Mouse (Mus musculus) liver, embryonic 14.5 days (tissue): ENCODE data around the gene Ell. TPM values are rescaled to one million over a fixed set of nuclear protein-coding genes. Genes with fewer than 3 reads are reported as not detected.
"Not testable (repeated sequence)": the region's sequence is repeated elsewhere in the genome, so short reads cannot be mapped to it uniquely, and the experiment has no call there.

Experiments
- ATAC-seq: fragments of 200-750 bp; cut with Nextera tagmentation; 2 replicates; pipeline ENCODE4 v1.8.0; 2017; ENCODE audit warnings: moderate number of reproducible peaks, mild to moderate bottlenecking, moderate library complexity; ENCODE audit not compliant: insufficient read depth
- DNase-seq, 3 experiments: peaks; one replicate each; pipeline ENCODE4 v3.0.0-alpha.2; 2012 to 2013; ENCODE audit warnings: low read depth in 3 of 3, low spot score in 3 of 3
- H3K27ac ChIP-seq: fragments of 300-500 bp; sonication (generic); 2 replicates; pipeline ENCODE4 v1.5.1; 2014; ENCODE audit warnings: moderate library complexity, mild to moderate bottlenecking, control low read depth, inconsistent platforms
- H3K27me3 ChIP-seq: fragments of 300-500 bp; sonication (generic); 2 replicates; pipeline ENCODE4 v1.6.1; 2014; ENCODE audit warnings: mild to moderate bottlenecking, low read length, moderate library complexity; ENCODE audit not compliant: control insufficient read depth, insufficient read depth
- H3K36me3 ChIP-seq: fragments of 300-500 bp; sonication (generic); replicated peaks from 2 replicates; pipeline ENCODE4 v1.6.1; 2014; ENCODE audit warnings: low read depth; ENCODE audit not compliant: control insufficient read depth, insufficient read depth
- H3K4me1 ChIP-seq, 2 experiments: fragments of 200-500 bp in 1 of 2; fragments of 300-500 bp in 1 of 2; sonication (generic) in 1 of 2; replicated peaks; 2 replicates each; pipeline ENCODE4 v1.6.1; 2012 to 2014; ENCODE audit warnings: antibody characterized with exemption in 1 of 2, inconsistent platforms in 1 of 2, low read length in 1 of 2; ENCODE audit not compliant: control insufficient read depth in 2 of 2, insufficient read depth in 2 of 2
- H3K4me2 ChIP-seq: fragments of 300-500 bp; sonication (generic); 2 replicates; pipeline ENCODE4 v1.6.1; 2014; ENCODE audit warnings: low read depth, mild to moderate bottlenecking, control low read depth, moderate library complexity
- H3K4me3 ChIP-seq, 2 experiments: fragments of 200-500 bp in 1 of 2; fragments of 300-500 bp in 1 of 2; sonication (generic) in 1 of 2; 2 replicates each; pipeline ENCODE4 v1.5.1; 2012 to 2014; ENCODE audit warnings: low read depth in 2 of 2, low read length in 2 of 2, mild to moderate bottlenecking in 2 of 2, control low read depth in 1 of 2, inconsistent platforms in 1 of 2, moderate library complexity in 1 of 2; ENCODE audit not compliant: insufficient read depth in 1 of 2
- H3K9ac ChIP-seq: fragments of 300-500 bp; sonication (generic); replicated peaks from 2 replicates; pipeline ENCODE4 v1.6.1; 2014; ENCODE audit warnings: mild to moderate bottlenecking, control low read depth, moderate library complexity
- H3K9me3 ChIP-seq: fragments of 300-500 bp; sonication (generic); 2 replicates; pipeline ENCODE4 v1.6.1; 2016; ENCODE audit warnings: low read length, mixed read lengths; ENCODE audit not compliant: control insufficient read depth
- CTCF ChIP-seq: IDR thresholded peaks from 2 replicates; pipeline ENCODE4 v1.5.1; 2016; ENCODE audit warnings: antibody characterized with exemption, low read depth, control low read depth
- EP300 ChIP-seq: IDR thresholded peaks from 2 replicates; pipeline ENCODE4 v1.6.1; 2016; ENCODE audit warnings: antibody characterized with exemption, low read depth
- WGBS: fragments of 180-500 bp; shearing (Covaris S2); extraction: QIAGEN DNeasy Blood & Tissue Kit; methylation state at CpG from one replicate; pipeline ENCODE4 v1.1.7; 2014; ENCODE audit not compliant: insufficient replicate concordance; 5-methylcytosine and 5-hydroxymethylcytosine counted together
- polyA plus RNA-seq, 2 experiments: library from polyadenylated mRNA; depleted of rRNA in 1 of 2; stranded (reverse) in 1 of 2; unstranded in 1 of 2; fragments of >200 nt; fragmentation: Nextera tagmentation in 1 of 2; extraction: Ambion mirVana in 1 of 2; gene quantifications; 2 replicates each; pipeline versions ENCODE4 v1.2.1 to v1.2.3; 2012 to 2014

Gene Ell
- polyA plus RNA-seq, 2 experiments, result 7.7 to 8.9 TPM

- H3K4me1 ChIP-seq, result peaks cover 27 to 38% of the 10 kb centered on the region in 2 experiments
- H3K9ac ChIP-seq, result peak overlapping the region; percentile 96
- TF ChIP-seq EP300 (no peak), CTCF (no peak)
- peak overlapping the region; percentile 64 to 90 for H3K4me3 ChIP-seq
- 2% methylated on average over 25 of the region's 25 CpGs for WGBS
- no peaks in the 10 kb centered on the region for H3K27me3 ChIP-seq
- H3K36me3 ChIP-seq, result peaks cover 38% of the 10 kb centered on the region
- H3K27ac ChIP-seq, result peak overlapping the region; percentile 91
- DNase-seq (no peak), ATAC-seq (no peak)
- no peaks in the 10 kb centered on the region for H3K9me3 ChIP-seq
- peak overlapping the region; percentile 92 for H3K4me2 ChIP-seq
Measured at GRCm38 (mm10) chr8:70509281-70509952, 29.8 kb upstream of the Ell start.

- Histone ChIP-seq H3K9me3 (no peaks in the 10 kb centered on the region), H3K27ac (peak within 1 kb of the TSS; percentile 91), H3K9ac (peak within 1 kb of the TSS; percentile 96), H3K4me3 (peak within 1 kb of the TSS; percentile 64 to 90), H3K27me3 (no peaks in the 10 kb centered on the region), H3K4me2 (peak within 1 kb of the TSS; percentile 92), H3K4me1 (peaks cover 27 to 34% of the 10 kb centered on the region in 2 experiments), H3K36me3 (peaks cover 38% of the 10 kb centered on the region)
- WGBS, result 1% methylated on average over 74 of the region's 74 CpGs
- peak; percentile 77 for ATAC-seq
- no peak for TF ChIP-seq CTCF
- 0 out of 2 replicates have a peak, but pooled peaks have one; percentile 17 for TF ChIP-seq EP300
- peak; percentile 93 to 95 (median 94) for DNase-seq
Measured at GRCm38 (mm10) chr8:70510228-70510915, 28.9 kb upstream of the Ell start, which contains the start of gene Uba52. Gene Uba52, minus strand, starts transcription at chr8:70510801.

- Histone ChIP-seq H3K4me1 (peaks cover 22 to 27% of the 10 kb centered on the region in 2 experiments), H3K4me3 (peak overlapping the region; percentile 64 to 90), H3K9ac (peak overlapping the region; percentile 96), H3K36me3 (peaks cover 38% of the 10 kb centered on the region), H3K4me2 (peak overlapping the region; percentile 92), H3K27ac (peak overlapping the region; percentile 91)
- WGBS, result 31% methylated on average over 6 of the region's 6 CpGs
- H3K27me3 ChIP-seq, DNase-seq, H3K9me3 ChIP-seq, ATAC-seq: not testable (repeated sequence)
Measured at GRCm38 (mm10) chr8:70511174-70511573, 28.1 kb upstream of the Ell start.

- H3K27me3 ChIP-seq, result no peaks in the 10 kb centered on the region
- H3K27ac ChIP-seq, result peak overlapping the region; percentile 91
- peaks cover 43% of the 10 kb centered on the region for H3K36me3 ChIP-seq
- ATAC-seq, result no peak
- H3K4me2 ChIP-seq, result peak overlapping the region; percentile 92
- H3K9me3 ChIP-seq, result no peaks in the 10 kb centered on the region
- H3K4me3 ChIP-seq, result peak overlapping the region in 1 of 2 experiments; percentile 64; a peak in 2 of 4 replicates
- peaks cover 22 to 26% of the 10 kb centered on the region in 2 experiments for H3K4me1 ChIP-seq
- no peak for DNase-seq
- peak overlapping the region; percentile 96 for H3K9ac ChIP-seq
- WGBS, result 68% methylated on average over 2 of the region's 2 CpGs
- TF ChIP-seq EP300, result no peak
- TF ChIP-seq CTCF, result no peak
Measured at GRCm38 (mm10) chr8:70511770-70512169, 27.5 kb upstream of the Ell start.

GRCm38 (mm10) chr8:70512253-70512903 lies 26.9 kb upstream of the Ell start:
- 59% methylated on average over 11 of the region's 11 CpGs for WGBS
- Histone ChIP-seq H3K36me3 (peaks cover 39% of the 10 kb centered on the region), H3K9ac (no peak overlapping the region), H3K27me3 (no peaks in the 10 kb centered on the region), H3K27ac (peak overlapping the region; percentile 91), H3K4me1 (peaks cover 22 to 24% of the 10 kb centered on the region in 2 experiments), H3K4me2 (peak overlapping the region; percentile 92), H3K9me3 (no peaks in the 10 kb centered on the region), H3K4me3 (peak overlapping the region in 1 of 2 experiments; percentile 64; a peak in 2 of 4 replicates)
- TF ChIP-seq EP300, result peak; percentile 45; the same call in 1 of the 2 replicates
- no peak for TF ChIP-seq CTCF
- ATAC-seq (no peak), DNase-seq (no peak)
